Mouse (Mus musculus): ENCODE results near the gene F2r. TPM values are rescaled to one million over a fixed set of nuclear protein-coding genes. Genes with fewer than 3 reads are reported as not detected.

Gene F2r
- polyA plus RNA-seq, 1 experiment from 2014 or later: 98.6 TPM

- H3K36me3 ChIP-seq: no peaks in the 10 kb centered on the region
- no peaks in the 10 kb centered on the region for H3K9me3 ChIP-seq (replicated peaks)
- H3K4me2 ChIP-seq: no peak overlapping the region
- ATAC-seq (replicated peaks; ENCODE audit: insufficient number of reproducible peaks, insufficient read depth, low FRiP score, low read depth): peak; percentile 55; the same call in 1 of the 2 replicates
- no peaks in the 10 kb centered on the region for H3K27me3 ChIP-seq
- 0% methylated on average over 3 of the region's 3 CpGs for WGBS
- H3K9ac ChIP-seq: no peak overlapping the region
- H3K27ac ChIP-seq: no peak overlapping the region
- no peak overlapping the region for H3K4me3 ChIP-seq
- H3K4me1 ChIP-seq (replicated peaks): peaks cover 7% of the 10 kb centered on the region
These were observed 54.6 kb downstream of the F2r start for GRCm38 (mm10) chr13:95563693-95564092.

- no peak overlapping the region for H3K4me2 ChIP-seq
- H3K36me3 ChIP-seq: no peaks in the 10 kb centered on the region
- H3K4me1 ChIP-seq (replicated peaks): peaks cover 7% of the 10 kb centered on the region
- H3K27me3 ChIP-seq: no peaks in the 10 kb centered on the region
- no peaks in the 10 kb centered on the region for H3K9me3 ChIP-seq (replicated peaks)
- H3K27ac ChIP-seq: peak overlapping the region; percentile 27; the same call in 1 of the 2 replicates
- H3K4me3 ChIP-seq: no peak overlapping the region
- no peak overlapping the region for H3K9ac ChIP-seq
- ATAC-seq (replicated peaks; ENCODE audit: insufficient number of reproducible peaks, insufficient read depth, low FRiP score, low read depth): 0 out of 2 replicates have a peak, but pooled peaks have one; percentile 43
- 34% methylated on average over 10 of the region's 10 CpGs for WGBS
These were observed 55.1 kb downstream of the F2r start for GRCm38 (mm10) chr13:95563066-95563610.

GRCm38 (mm10) chr13:95557326-95557725 lies 61.0 kb downstream of the F2r start:
- no peaks in the 10 kb centered on the region for H3K9me3 ChIP-seq (replicated peaks)
- H3K9ac ChIP-seq: no peak overlapping the region
- no peaks in the 10 kb centered on the region for H3K27me3 ChIP-seq
- H3K36me3 ChIP-seq: no peaks in the 10 kb centered on the region
- no peak for ATAC-seq (replicated peaks; ENCODE audit: insufficient number of reproducible peaks, insufficient read depth, low FRiP score, low read depth)
- H3K27ac ChIP-seq: no peak overlapping the region
- no peak overlapping the region for H3K4me3 ChIP-seq
- WGBS: 61% methylated on average over 7 of the region's 7 CpGs
- H3K4me1 ChIP-seq (replicated peaks): no peaks in the 10 kb centered on the region
- H3K4me2 ChIP-seq: no peak overlapping the region

GRCm38 (mm10) chr13:95553885-95554492 lies 64.3 kb downstream of the F2r start:
- H3K9me3 ChIP-seq (replicated peaks): no peaks in the 10 kb centered on the region
- 81% methylated on average over 11 of the region's 11 CpGs for WGBS
- H3K9ac ChIP-seq: no peak overlapping the region
- H3K27me3 ChIP-seq: no peaks in the 10 kb centered on the region
- no peak overlapping the region for H3K4me2 ChIP-seq
- H3K27ac ChIP-seq: no peak overlapping the region
- H3K4me1 ChIP-seq (replicated peaks): no peaks in the 10 kb centered on the region; the same call in 1 of the 2 replicates
- H3K4me3 ChIP-seq: no peak overlapping the region
- no peaks in the 10 kb centered on the region for H3K36me3 ChIP-seq
- no peak for ATAC-seq (replicated peaks; ENCODE audit: insufficient number of reproducible peaks, insufficient read depth, low FRiP score, low read depth)

Other genes with a start within 250 kb of the F2r start
- gene Aggf1, start 243.1 kb downstream of the F2r start, polyA plus RNA-seq (2015; fragmentation: Nextera tagmentation; extraction: Ambion mirVana): 21.3 and 26.7 TPM in 2 replicates
- 0.11 and 0.42 TPM in 2 replicates for gene Crhbp, start 173.6 kb downstream of the F2r start, polyA plus RNA-seq (2015; fragmentation: Nextera tagmentation; extraction: Ambion mirVana)
- not detected in 2 replicates for gene S100z, start 139.8 kb downstream of the F2r start, polyA plus RNA-seq (2015; fragmentation: Nextera tagmentation; extraction: Ambion mirVana)
- 0.72 and 1.4 TPM in 2 replicates for gene F2rl1, start 93.3 kb downstream of the F2r start, polyA plus RNA-seq (2015; fragmentation: Nextera tagmentation; extraction: Ambion mirVana)
- gene F2rl2, start 78.4 kb upstream of the F2r start, polyA plus RNA-seq (2015; fragmentation: Nextera tagmentation; extraction: Ambion mirVana): 0.47 and 0.52 TPM in 2 replicates